Mouse (Mus musculus) limb, embryonic 10.5 days (tissue): ENCODE measurements around the gene Diaph3. TPM values are rescaled to one million over a fixed set of nuclear protein-coding genes. Genes with fewer than 3 reads are reported as not detected.

Experiments used
- DNase-seq: peaks from one replicate; pipeline ENCODE4 v3.0.0-alpha.2; 2017; ENCODE audit warnings: low spot score
- H3K27ac ChIP-seq: fragments of 300-500 bp; sonication (generic); 2 replicates; pipeline ENCODE4 v1.5.1; 2016; ENCODE audit warnings: mild to moderate bottlenecking
- H3K27me3 ChIP-seq: fragments of 300-500 bp; sonication (generic); 2 replicates; pipeline ENCODE4 v1.6.1; 2016; ENCODE audit warnings: low read depth, mild to moderate bottlenecking; ENCODE audit not compliant: poor library complexity, severe bottlenecking
- H3K36me3 ChIP-seq: fragments of 300-500 bp; sonication (generic); 2 replicates; pipeline ENCODE4 v1.6.1; 2016; ENCODE audit warnings: mild to moderate bottlenecking, moderate library complexity
- H3K4me1 ChIP-seq: fragments of 300-500 bp; sonication (generic); 2 replicates; pipeline ENCODE4 v1.6.1; 2016
- H3K4me3 ChIP-seq: fragments of 300-500 bp; sonication (generic); 2 replicates; pipeline ENCODE4 v1.5.1; 2016; ENCODE audit warnings: mild to moderate bottlenecking, moderate library complexity
- H3K9me3 ChIP-seq: fragments of 300-500 bp; sonication (generic); replicated peaks from 2 replicates; pipeline ENCODE4 v1.6.1; 2016; ENCODE audit warnings: mild to moderate bottlenecking
- WGBS: fragments of 180-500 bp; shearing (Covaris S2); methylation state at CpG from one replicate; pipeline ENCODE4 v1.1.7; 2016; 5-methylcytosine and 5-hydroxymethylcytosine counted together
- polyA plus RNA-seq: library from polyadenylated mRNA; unstranded; fragments of >200 nt; fragmentation: Nextera tagmentation; extraction: Ambion mirVana; gene quantifications from 2 replicates; pipeline ENCODE4 v1.2.1, GENCODE M21; 2016

Diaph3 gene
- polyA plus RNA-seq, 1 experiment from 2014 or later = 12.6 TPM

DNA sequence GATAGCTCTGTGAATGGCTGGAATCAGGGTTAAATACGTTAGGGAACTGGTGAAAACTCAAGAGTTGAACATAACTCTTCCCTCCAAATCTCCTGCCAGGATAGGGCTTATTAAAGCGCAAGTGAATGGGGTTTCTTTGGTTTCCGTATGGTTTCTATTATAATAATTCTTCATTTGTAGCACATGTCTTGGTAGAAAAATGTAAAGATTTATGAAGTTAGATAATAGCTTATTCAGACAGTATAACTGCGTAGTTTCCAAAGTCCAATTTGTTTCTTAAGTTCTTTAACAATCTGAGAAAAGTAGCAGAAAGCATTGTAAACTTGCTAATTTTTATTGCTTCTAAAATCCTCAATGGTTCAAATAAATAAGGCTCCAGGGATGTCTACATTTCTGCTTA, 448.3 kb downstream of the Diaph3 start:
- WGBS = 38% methylated on average over 4 of the region's 4 CpGs
- Histone ChIP-seq H3K4me1 (peaks cover 26% of the 10 kb centered on the region), H3K36me3 (no peaks in the 10 kb centered on the region), H3K4me3 (no peak overlapping the region), H3K9me3 (no peaks in the 10 kb centered on the region), H3K27me3 (no peaks in the 10 kb centered on the region), H3K27ac (no peak overlapping the region)
- no peak for DNase-seq

- Histone ChIP-seq H3K4me3 (no peak overlapping the region), H3K4me1 (peaks cover 26% of the 10 kb centered on the region), H3K9me3 (no peaks in the 10 kb centered on the region), H3K36me3 (no peaks in the 10 kb centered on the region), H3K27ac (no peak overlapping the region), H3K27me3 (no peaks in the 10 kb centered on the region)
- WGBS = 73% methylated on average over 5 of the region's 5 CpGs
- DNase-seq = no peak
Measured at GRCm38 (mm10) chr14:86691298-86691697, 449.7 kb downstream of the Diaph3 start.

- Histone ChIP-seq H3K36me3 (no peaks in the 10 kb centered on the region), H3K9me3 (no peaks in the 10 kb centered on the region), H3K27me3 (no peaks in the 10 kb centered on the region), H3K4me3 (no peak overlapping the region), H3K4me1 (no peaks in the 10 kb centered on the region), H3K27ac (no peak overlapping the region)
- whole genome bisulfite sequencing = 72% methylated on average over 11 of the region's 11 CpGs
- DNase-seq = no peak
Measured at GRCm38 (mm10) chr14:86684585-86685503, 456.2 kb downstream of the Diaph3 start.

- H3K4me1 ChIP-seq = no peaks in the 10 kb centered on the region
- H3K27ac ChIP-seq = no peak overlapping the region
- no peaks in the 10 kb centered on the region for H3K36me3 ChIP-seq
- no peak for DNase-seq
- no peak overlapping the region for H3K4me3 ChIP-seq
- no peaks in the 10 kb centered on the region for H3K9me3 ChIP-seq
- no peaks in the 10 kb centered on the region for H3K27me3 ChIP-seq
Measured at GRCm38 (mm10) chr14:86681951-86682350, 459.1 kb downstream of the Diaph3 start.

- Histone ChIP-seq H3K4me3 (no peak overlapping the region), H3K36me3 (no peaks in the 10 kb centered on the region), H3K9me3 (no peaks in the 10 kb centered on the region), H3K4me1 (no peaks in the 10 kb centered on the region), H3K27ac (no peak overlapping the region), H3K27me3 (no peaks in the 10 kb centered on the region)
- no peak for DNase-seq
- 94% methylated on average over 3 of the region's 3 CpGs for WGBS
Measured at GRCm38 (mm10) chr14:86678992-86679391, 462.0 kb downstream of the Diaph3 start.

DNA sequence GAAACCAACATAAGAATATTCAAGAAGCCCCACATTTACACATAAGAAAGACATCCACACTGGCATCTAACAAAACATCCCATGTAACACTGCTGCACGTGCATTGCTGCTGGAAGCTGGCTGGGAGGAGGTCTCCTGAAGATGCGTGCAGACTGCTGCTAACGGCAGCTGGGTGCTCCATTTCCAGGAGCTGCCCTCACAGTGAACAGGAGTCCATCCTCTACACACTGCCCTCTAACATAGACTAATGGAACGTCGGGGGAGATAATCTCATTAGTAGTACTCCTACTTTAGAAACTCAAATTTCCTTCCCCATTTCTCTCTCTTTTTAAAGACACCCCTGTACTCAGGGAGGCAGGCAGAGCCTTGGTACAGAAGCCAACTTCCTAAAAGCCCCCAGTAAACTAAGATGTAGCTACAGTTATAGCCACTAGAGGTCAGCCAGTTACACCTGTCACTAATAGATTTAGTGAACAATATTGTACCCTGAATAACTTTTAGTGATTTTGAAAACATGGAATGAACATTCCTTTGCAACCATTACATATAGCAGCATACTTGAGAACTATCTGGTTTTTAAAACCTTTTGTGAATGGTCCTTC, 462.8 kb downstream of the Diaph3 start:
- DNase-seq = no peak
- Histone ChIP-seq H3K27me3 (no peaks in the 10 kb centered on the region), H3K36me3 (no peaks in the 10 kb centered on the region), H3K4me3 (no peak overlapping the region), H3K27ac (no peak overlapping the region), H3K4me1 (no peaks in the 10 kb centered on the region), H3K9me3 (no peaks in the 10 kb centered on the region)
- 73% methylated on average over 5 of the region's 5 CpGs for WGBS

DNA sequence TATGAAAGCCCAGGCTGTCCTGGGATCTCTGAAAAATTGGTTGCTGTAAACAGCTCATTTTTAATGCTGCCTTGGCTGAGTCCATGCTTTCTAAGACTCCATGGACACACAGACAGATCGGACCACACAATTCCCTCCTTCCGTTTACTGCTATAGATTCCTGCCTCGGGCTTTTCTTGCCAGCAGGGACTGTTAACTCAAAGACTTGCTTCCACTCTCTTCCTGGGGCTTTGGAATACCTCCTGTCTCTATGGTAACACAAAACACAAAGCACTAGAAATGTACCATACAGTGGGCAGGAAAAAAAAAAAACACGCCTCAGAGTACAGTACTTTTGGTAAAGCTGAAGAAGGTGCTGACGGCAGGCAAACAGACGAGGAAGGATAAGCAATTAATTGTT, 464.0 kb downstream of the Diaph3 start:
- Histone ChIP-seq H3K4me1 (no peaks in the 10 kb centered on the region), H3K4me3 (no peak overlapping the region), H3K9me3 (no peaks in the 10 kb centered on the region), H3K36me3 (no peaks in the 10 kb centered on the region), H3K27ac (no peak overlapping the region), H3K27me3 (no peaks in the 10 kb centered on the region)
- WGBS = 83% methylated on average over 6 of the region's 6 CpGs
- DNase-seq = no peak

DNA sequence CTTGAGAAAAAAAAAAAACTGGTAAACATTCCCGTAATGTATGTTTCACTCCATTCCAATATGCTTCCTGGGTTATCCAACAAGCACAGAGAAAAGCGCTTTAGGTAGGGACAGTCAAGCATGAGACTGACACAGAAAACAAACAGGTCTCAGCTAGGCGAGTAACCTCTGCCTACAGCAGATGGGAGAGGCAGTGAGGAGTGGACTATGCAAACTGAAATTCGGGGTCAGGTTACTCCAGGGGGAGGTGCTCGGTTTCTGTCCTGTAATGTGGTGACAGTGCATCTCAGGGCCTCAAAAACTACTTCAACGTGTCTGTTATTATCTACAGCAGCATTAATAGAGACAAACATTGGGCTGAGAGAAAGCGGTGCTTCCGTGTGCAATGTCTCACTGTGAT, 465.7 kb downstream of the Diaph3 start:
- WGBS = 58% methylated on average over 8 of the region's 8 CpGs
- Histone ChIP-seq H3K9me3 (no peaks in the 10 kb centered on the region), H3K27ac (no peak overlapping the region), H3K27me3 (no peaks in the 10 kb centered on the region), H3K4me1 (no peaks in the 10 kb centered on the region), H3K36me3 (no peaks in the 10 kb centered on the region), H3K4me3 (no peak overlapping the region)
- no peak for DNase-seq

GRCm38 (mm10) chr14:86662846-86663245, 478.2 kb downstream of the Diaph3 start:
- no peak overlapping the region for H3K4me3 ChIP-seq
- DNase-seq = no peak
- H3K27ac ChIP-seq = no peak overlapping the region
- H3K4me1 ChIP-seq = no peaks in the 10 kb centered on the region
- H3K27me3 ChIP-seq = no peaks in the 10 kb centered on the region
- WGBS = 92% methylated on average over 4 of the region's 4 CpGs
- no peaks in the 10 kb centered on the region for H3K36me3 ChIP-seq
- H3K9me3 ChIP-seq = no peaks in the 10 kb centered on the region

- Histone ChIP-seq H3K4me3 (no peak overlapping the region), H3K9me3 (no peaks in the 10 kb centered on the region), H3K36me3 (no peaks in the 10 kb centered on the region), H3K4me1 (no peaks in the 10 kb centered on the region), H3K27me3 (no peaks in the 10 kb centered on the region), H3K27ac (no peak overlapping the region)
- WGBS = 93% methylated on average over 3 of the region's 3 CpGs
- DNase-seq = no peak
Measured at GRCm38 (mm10) chr14:86660556-86660955, 480.5 kb downstream of the Diaph3 start.

GRCm38 (mm10) chr14:86656262-86656661, 484.8 kb downstream of the Diaph3 start:
- Histone ChIP-seq H3K27ac (no peak overlapping the region), H3K27me3 (no peaks in the 10 kb centered on the region), H3K4me1 (no peaks in the 10 kb centered on the region), H3K4me3 (no peak overlapping the region), H3K9me3 (no peaks in the 10 kb centered on the region), H3K36me3 (no peaks in the 10 kb centered on the region)
- 83% methylated on average over 5 of the region's 5 CpGs for WGBS
- no peak for DNase-seq

DNA sequence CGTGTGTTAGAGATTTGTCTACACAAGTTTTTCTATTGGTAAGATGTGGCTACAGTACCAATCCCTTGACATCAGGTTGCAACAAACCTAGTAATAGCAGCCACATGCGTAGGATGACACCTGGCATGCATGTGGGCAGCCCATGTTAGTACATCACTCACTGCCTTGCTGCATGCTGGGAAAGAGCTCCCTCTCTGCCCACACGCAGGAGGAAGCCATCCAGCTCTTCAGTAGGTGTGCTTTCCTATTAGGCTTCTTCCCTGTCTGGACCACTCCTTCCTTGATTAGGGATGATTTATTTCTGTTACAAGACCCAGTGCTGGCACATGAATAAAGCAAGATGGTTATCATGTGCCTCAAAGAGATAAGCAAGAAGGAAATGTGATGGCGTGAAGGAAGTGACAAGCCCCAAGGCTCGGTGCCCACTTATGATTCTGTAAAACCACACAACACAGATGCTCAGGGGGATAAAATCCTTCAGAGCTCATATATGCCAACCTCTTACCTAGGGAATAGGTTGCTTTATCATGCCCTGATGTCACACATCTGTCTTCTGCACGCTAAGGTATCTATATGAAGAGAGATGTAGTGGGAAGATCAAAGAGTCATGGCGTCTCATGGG, 494.4 kb downstream of the Diaph3 start:
- Histone ChIP-seq H3K36me3 (no peaks in the 10 kb centered on the region), H3K4me1 (0 out of 2 replicates have a peak, but pooled peaks cover 5% of the 10 kb centered on the region), H3K9me3 (no peaks in the 10 kb centered on the region), H3K27me3 (no peaks in the 10 kb centered on the region), H3K27ac (no peak overlapping the region), H3K4me3 (no peak overlapping the region)
- WGBS = 90% methylated on average over 7 of the region's 7 CpGs
- no peak for DNase-seq

DNA sequence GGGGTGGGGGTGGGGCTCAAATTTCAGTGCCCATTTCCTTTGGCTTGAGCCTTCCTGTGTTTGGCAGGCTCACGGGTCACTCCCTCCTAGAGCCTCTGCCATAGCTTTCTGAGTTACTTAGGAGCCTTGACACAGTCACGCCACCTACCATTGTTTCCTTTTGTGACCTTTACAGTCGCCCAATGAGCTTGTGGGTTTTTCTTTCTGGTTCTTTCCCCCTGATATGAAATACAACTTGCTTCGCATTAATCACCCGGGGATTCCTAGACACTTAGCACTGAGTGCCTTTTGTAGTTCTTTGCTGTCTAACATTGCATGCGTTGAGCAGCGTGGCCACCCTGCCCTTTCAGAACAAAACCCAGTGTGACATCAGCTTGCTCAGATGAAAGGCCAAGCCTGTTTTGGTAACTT, 498.2 kb downstream of the Diaph3 start:
- H3K9me3 ChIP-seq = no peaks in the 10 kb centered on the region
- no peak overlapping the region for H3K4me3 ChIP-seq
- WGBS = 93% methylated on average over 7 of the region's 7 CpGs
- H3K36me3 ChIP-seq = no peaks in the 10 kb centered on the region
- no peak overlapping the region for H3K27ac ChIP-seq
- no peaks in the 10 kb centered on the region for H3K27me3 ChIP-seq
- 0 out of 2 replicates have a peak, but pooled peaks cover 5% of the 10 kb centered on the region for H3K4me1 ChIP-seq
- no peak for DNase-seq
